Mouse (Mus musculus): ENCODE results near the gene Gm10271.

DNA sequence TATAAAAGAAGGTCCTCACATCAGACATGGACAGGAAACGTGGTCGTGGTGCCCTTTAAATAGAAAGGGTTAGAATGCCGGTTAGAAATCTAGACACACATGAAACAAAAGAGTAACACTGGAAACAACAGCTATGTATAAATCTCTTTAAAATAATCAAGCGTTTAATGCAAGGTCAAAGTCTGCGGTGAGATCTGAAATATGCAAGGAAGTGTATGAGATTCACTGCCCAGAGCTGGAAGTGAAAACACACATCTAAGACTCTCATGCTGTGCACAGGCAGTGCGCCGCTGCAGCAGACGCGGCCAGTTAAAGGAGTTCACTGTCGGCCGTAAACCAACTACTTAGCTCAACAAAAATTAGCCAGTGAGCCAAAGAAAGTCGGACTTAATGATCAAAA lies 37.4 kb downstream of the Gm10271 start:
- no peak for TF ChIP-seq CTCF (IDR thresholded peaks at IDR 0.05; ENCODE audit: low read depth)
- no peak for TF ChIP-seq EP300 (IDR thresholded peaks at IDR 0.05; ENCODE audit: low read depth)

All from liver, postnatal 0 days (tissue).